Mouse (Mus musculus) cerebellum, adult 2 months (tissue): ENCODE measurements around the gene Gm45837. TPM values are rescaled to one million over a fixed set of nuclear protein-coding genes. Genes with fewer than 3 reads are reported as not detected.

Experiments used
- DNase-seq, 2 experiments: peaks; one replicate each; pipeline ENCODE4 v3.0.0; 2021
- H3K27ac ChIP-seq: fragments of 200-500 bp; 2 replicates; pipeline ENCODE4 v1.5.1; 2012; ENCODE audit warnings: low read length, control low read depth, inconsistent platforms; ENCODE audit not compliant: insufficient read depth
- H3K27me3 ChIP-seq: fragments of 200-500 bp; 2 replicates; pipeline ENCODE4 v1.6.1; 2012; ENCODE audit warnings: inconsistent platforms, mild to moderate bottlenecking, low read length, moderate library complexity; ENCODE audit not compliant: control insufficient read depth, insufficient read depth
- H3K4me1 ChIP-seq: fragments of 200-500 bp; 2 replicates; pipeline ENCODE4 v1.6.1; 2011; ENCODE audit warnings: low read length; ENCODE audit not compliant: control insufficient read depth, insufficient read depth
- H3K4me3 ChIP-seq: fragments of 200-500 bp; replicated peaks from 2 replicates; pipeline ENCODE3; 2011; ENCODE audit warnings: mild to moderate bottlenecking, low read depth, low read length, control low read depth; ENCODE audit not compliant: insufficient read depth
- CTCF ChIP-seq: fragments of 200-500 bp; IDR thresholded peaks from 2 replicates; pipeline ENCODE4 v1.5.1; 2011; ENCODE audit warnings: low read depth, mild to moderate bottlenecking, control low read depth, low read length, moderate library complexity, borderline replicate concordance; ENCODE audit not compliant: insufficient read depth
- POLR2A ChIP-seq: fragments of 200-500 bp; IDR thresholded peaks from 2 replicates; pipeline ENCODE4 v1.6.1; 2011; ENCODE audit warnings: low read length, control low read depth, borderline replicate concordance; ENCODE audit not compliant: insufficient read depth
- WGBS: fragments of 180-500 bp; shearing (Covaris S2); methylation state at CpG from one replicate; pipeline ENCODE4 v1.1.7; 2018; 5-methylcytosine and 5-hydroxymethylcytosine counted together
- polyA plus RNA-seq: library from polyadenylated mRNA; depleted of rRNA; stranded (reverse); fragments of >200 nt; gene quantifications from 2 replicates; pipeline ENCODE4 v1.2.3, GENCODE M21; 2012

Gene Gm45837
- polyA plus RNA-seq, 1 experiment: 1.2 TPM

GRCm38 (mm10) chr7:101458278-101458781 lies 47.6 kb downstream of the Gm45837 start:
- DNase-seq: no peak
- Histone ChIP-seq H3K4me3 (no peak overlapping the region), H3K27ac (no peak overlapping the region), H3K27me3 (no peaks in the 10 kb centered on the region; the same call in 1 of the 2 replicates), H3K4me1 (peaks cover 25% of the 10 kb centered on the region)
- TF ChIP-seq CTCF (no peak), POLR2A (no peak)
- 78% methylated on average over 4 of the region's 4 CpGs for WGBS

DNA sequence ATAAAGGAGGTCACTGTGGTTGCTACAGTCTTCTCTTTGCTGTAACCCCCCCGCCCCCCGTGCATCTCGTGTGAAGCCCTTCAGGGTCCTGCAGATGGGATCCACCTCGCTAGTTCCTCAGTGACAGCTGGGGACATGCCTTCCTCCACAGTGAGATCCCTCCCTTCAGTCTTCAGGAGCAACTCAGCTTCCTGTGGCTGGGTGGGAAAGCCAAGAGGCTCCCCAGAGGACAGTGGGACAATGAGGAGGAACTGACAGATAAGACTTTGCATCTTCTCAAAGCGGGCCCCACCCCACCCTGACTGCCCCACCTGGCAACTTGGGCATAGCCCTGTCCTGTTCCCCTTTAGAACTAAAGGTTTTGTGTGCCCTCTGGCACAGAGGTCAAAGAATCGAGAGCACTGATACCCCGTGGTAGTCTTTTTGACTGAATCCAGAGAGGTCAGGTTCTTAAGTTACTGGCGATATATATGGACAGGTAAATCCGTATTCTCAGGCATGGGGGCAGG lies 48.7 kb downstream of the Gm45837 start:
- DNase-seq: no peak
- Histone ChIP-seq H3K4me3 (no peak overlapping the region), H3K27ac (no peak overlapping the region), H3K4me1 (peaks cover 33% of the 10 kb centered on the region), H3K27me3 (no peaks in the 10 kb centered on the region; the same call in 1 of the 2 replicates)
- TF ChIP-seq CTCF (no peak), POLR2A (no peak)
- 73% methylated on average over 9 of the region's 9 CpGs for WGBS

DNA sequence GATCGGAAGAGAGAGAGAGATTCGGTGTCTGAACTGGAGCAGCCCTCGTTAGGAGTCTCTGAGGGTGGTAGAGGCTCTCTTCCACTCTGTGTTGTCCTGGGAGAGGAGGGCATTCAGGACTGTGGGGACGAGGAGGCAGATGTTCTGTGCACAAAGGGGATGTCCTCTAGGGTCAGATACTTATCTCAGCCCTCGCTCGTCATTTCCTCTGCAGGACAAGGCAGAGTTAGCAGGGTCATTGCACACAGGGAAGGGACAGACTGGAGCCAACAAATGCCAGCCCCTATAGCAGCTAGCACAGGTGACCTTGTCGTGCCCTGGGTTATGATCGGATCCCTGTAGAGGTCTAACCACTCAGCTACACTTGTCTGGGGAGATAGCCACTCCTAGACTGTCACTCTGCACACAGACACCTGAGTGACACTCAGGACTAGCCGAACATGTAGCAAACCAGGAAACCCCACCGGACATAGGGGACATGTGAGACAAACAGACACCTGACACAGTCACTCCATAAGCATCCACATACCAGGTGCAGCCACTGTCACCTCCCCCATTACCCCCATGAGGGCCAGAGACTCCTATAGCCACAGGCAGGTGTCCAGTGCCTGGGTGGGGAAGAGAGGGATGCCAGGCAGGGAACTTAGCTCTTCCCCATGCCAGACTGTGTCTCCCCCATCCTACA lies 49.4 kb downstream of the Gm45837 start:
- no peak for DNase-seq
- 65% methylated on average over 10 of the region's 10 CpGs for WGBS

DNA sequence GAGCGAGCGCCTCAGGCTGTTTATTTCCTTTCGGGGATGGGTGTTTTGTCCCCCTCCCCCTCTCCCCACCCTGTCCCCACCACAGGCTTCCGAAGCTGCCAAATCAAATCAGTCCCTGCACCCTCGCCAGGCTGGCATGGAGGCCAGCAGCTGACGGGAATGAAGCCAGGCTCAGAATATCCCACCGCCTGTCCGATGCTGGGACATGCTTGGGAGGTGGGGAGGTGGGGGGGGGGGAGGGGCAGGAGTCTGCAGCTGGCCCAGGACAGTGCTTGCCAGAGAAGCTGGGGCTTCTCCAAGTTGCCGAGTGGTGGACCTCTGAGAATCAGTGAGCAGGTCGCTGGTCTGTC lies 49.9 kb downstream of the Gm45837 start:
- 29% methylated on average over 10 of the region's 10 CpGs for WGBS
- Histone ChIP-seq H3K27ac (no peak overlapping the region), H3K27me3 (no peaks in the 10 kb centered on the region; the same call in 1 of the 2 replicates), H3K4me3 (no peak overlapping the region), H3K4me1 (peaks cover 38% of the 10 kb centered on the region)
- peak in 1 of 2 experiments; percentile 27 for DNase-seq
- TF ChIP-seq CTCF (no peak), POLR2A (no peak)

More for the DNA sequence above, 49.4 kb downstream of the Gm45837 start:
- TF ChIP-seq CTCF: no peak
- no peak for TF ChIP-seq POLR2A
- Histone ChIP-seq H3K27me3 (no peaks in the 10 kb centered on the region; the same call in 1 of the 2 replicates), H3K27ac (no peak overlapping the region), H3K4me3 (no peak overlapping the region), H3K4me1 (peaks cover 35% of the 10 kb centered on the region)

DNA sequence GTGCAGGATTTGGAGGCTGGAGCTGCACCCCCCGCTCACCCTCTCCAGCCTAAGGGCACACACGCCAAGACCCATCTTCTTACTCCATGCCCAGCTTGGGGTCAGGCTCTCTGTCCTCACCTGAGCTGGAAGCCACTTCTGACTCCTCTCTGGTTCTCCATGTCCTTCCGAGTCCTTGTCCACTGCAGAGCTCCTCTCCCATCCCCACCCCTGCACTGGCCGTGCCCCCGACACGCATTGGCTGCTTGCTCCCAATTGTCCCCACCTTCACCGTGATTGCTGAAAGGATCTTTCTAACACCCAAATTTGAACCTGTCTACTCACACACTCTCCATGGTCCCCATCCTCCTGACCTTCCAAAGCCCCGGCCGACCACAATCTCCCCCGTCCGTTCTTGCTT lies 50.9 kb downstream of the Gm45837 start:
- Histone ChIP-seq H3K4me3 (no peak overlapping the region), H3K4me1 (peaks cover 38% of the 10 kb centered on the region), H3K27me3 (no peaks in the 10 kb centered on the region; the same call in 1 of the 2 replicates), H3K27ac (no peak overlapping the region)
- DNase-seq: no peak
- WGBS: 74% methylated on average over 11 of the region's 11 CpGs
- no peak for TF ChIP-seq CTCF
- TF ChIP-seq POLR2A: no peak

DNA sequence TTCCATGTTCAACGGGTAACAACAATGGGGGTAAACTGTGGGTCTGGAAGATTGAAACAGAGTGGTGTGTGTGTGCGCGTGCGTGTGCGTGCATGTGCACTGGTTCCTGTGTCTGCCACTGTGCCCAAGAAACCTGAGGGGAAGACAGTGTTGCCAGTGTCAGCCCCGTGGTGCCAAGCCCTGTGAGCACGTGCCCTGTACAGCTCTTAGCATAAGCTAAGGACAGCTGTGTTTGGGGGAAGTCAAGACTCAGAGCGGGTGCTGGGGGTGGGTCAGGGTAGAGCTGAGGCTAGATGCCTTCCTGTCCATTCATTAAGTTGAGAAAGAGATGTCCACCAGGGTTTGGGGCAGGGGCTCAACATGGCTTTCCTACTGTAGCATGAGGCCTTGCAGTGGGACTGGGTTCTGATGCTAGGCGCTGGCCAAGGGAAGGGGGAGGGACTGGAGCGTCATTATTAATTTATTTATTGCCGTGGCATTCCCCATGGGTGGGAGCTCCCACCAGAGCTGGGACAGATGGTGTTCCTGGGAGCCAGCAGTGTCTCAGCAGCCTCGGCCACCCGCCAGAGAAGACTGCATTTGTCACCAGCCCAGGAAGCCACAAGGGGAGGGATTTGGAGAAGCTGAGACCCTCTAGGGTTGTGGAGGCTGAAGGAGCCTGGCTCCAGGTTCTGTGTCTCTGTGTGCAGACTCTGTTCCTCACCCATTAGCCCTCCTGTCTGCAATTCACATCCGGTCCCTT lies 51.8 kb downstream of the Gm45837 start:
- Histone ChIP-seq H3K4me1 (peaks cover 38% of the 10 kb centered on the region), H3K27me3 (no peaks in the 10 kb centered on the region; the same call in 1 of the 2 replicates), H3K27ac (no peak overlapping the region), H3K4me3 (no peak overlapping the region)
- WGBS: 45% methylated on average over 14 of the region's 14 CpGs
- TF ChIP-seq CTCF (no peak), POLR2A (no peak)
- peak in 1 of 2 experiments; percentile 32 for DNase-seq

- 58% methylated on average over 11 of the region's 11 CpGs for WGBS
- Histone ChIP-seq H3K4me3 (no peak overlapping the region), H3K4me1 (peaks cover 38% of the 10 kb centered on the region), H3K27ac (no peak overlapping the region), H3K27me3 (no peaks in the 10 kb centered on the region; the same call in 1 of the 2 replicates)
- no peak for TF ChIP-seq POLR2A
- no peak for TF ChIP-seq CTCF
- no peak for DNase-seq
Measured at GRCm38 (mm10) chr7:101463665-101464271, 53.1 kb downstream of the Gm45837 start.
